Mouse (Mus musculus) spleen, adult 18-20 months (tissue): ENCODE measurements around the gene Atg16l2.

Experiments
- DNase-seq, 2 experiments: peaks; one replicate each; pipeline ENCODE4 v3.0.0; 2022; ENCODE audit warnings: mixed read lengths in 2 of 2

Atg16l2 gene

GRCm38 (mm10) chr7:101320399-101321217 lies 18.6 kb upstream of the Atg16l2 start:
- peak in 1 of 2 experiments; percentile 50 for DNase-seq

GRCm38 (mm10) chr7:101319796-101320195 lies 17.7 kb upstream of the Atg16l2 start:
- no peak for DNase-seq

- no peak for DNase-seq
These were observed 16.8 kb upstream of the Atg16l2 start for GRCm38 (mm10) chr7:101318848-101319247.

GRCm38 (mm10) chr7:101317014-101317413 lies 15.0 kb upstream of the Atg16l2 start, which contains the start of gene Stard10:
Gene Stard10, plus strand, starts transcription at chr7:101317086.
- DNase-seq = no peak

GRCm38 (mm10) chr7:101316591-101317001 lies 14.5 kb upstream of the Atg16l2 start:
- peak; percentile 36 to 49 for DNase-seq

- DNase-seq = no peak
These were observed 13.6 kb upstream of the Atg16l2 start for GRCm38 (mm10) chr7:101315699-101316098.

GRCm38 (mm10) chr7:101314396-101314795 lies 12.3 kb upstream of the Atg16l2 start:
- no peak for DNase-seq

- DNase-seq = no peak
These were observed 11.0 kb upstream of the Atg16l2 start for GRCm38 (mm10) chr7:101313033-101313432.

GRCm38 (mm10) chr7:101311061-101311460 lies 9.0 kb upstream of the Atg16l2 start:
- DNase-seq = no peak

GRCm38 (mm10) chr7:101310327-101311028 lies 8.4 kb upstream of the Atg16l2 start:
- peak; percentile 96 for DNase-seq

- no peak for DNase-seq
These were observed 7.9 kb upstream of the Atg16l2 start for GRCm38 (mm10) chr7:101309985-101310326.

- DNase-seq = no peak
These were observed 4.8 kb upstream of the Atg16l2 start for GRCm38 (mm10) chr7:101306841-101307240.

- no peak for DNase-seq
These were observed 640 bp upstream of the Atg16l2 start for GRCm38 (mm10) chr7:101302691-101303090.

- peak; percentile 39 to 54 for DNase-seq
These were observed 630 bp downstream of the Atg16l2 start for GRCm38 (mm10) chr7:101301361-101301880.

GRCm38 (mm10) chr7:101298375-101298774 lies 3.7 kb downstream of the Atg16l2 start:
- DNase-seq = no peak

- DNase-seq = no peak
These were observed 5.0 kb downstream of the Atg16l2 start for GRCm38 (mm10) chr7:101297023-101297405.

- DNase-seq = no peak
These were observed 5.6 kb downstream of the Atg16l2 start for GRCm38 (mm10) chr7:101296252-101297022.

- no peak for DNase-seq
These were observed 6.6 kb downstream of the Atg16l2 start for GRCm38 (mm10) chr7:101295438-101295837.

GRCm38 (mm10) chr7:101293611-101294010 lies 8.4 kb downstream of the Atg16l2 start:
- no peak for DNase-seq

- DNase-seq = no peak
These were observed 8.9 kb downstream of the Atg16l2 start for GRCm38 (mm10) chr7:101293138-101293537.

GRCm38 (mm10) chr7:101292696-101293095 lies 9.4 kb downstream of the Atg16l2 start:
- no peak for DNase-seq

- DNase-seq = no peak
These were observed 10.0 kb downstream of the Atg16l2 start for GRCm38 (mm10) chr7:101292086-101292485.

GRCm38 (mm10) chr7:101291641-101292040 lies 10.4 kb downstream of the Atg16l2 start:
- DNase-seq = no peak
